Mouse (Mus musculus) cerebellum, postnatal 36 days (tissue): ENCODE measurements around the gene Nfyc.
A peak's percentile ranks its signal among the peaks of the same experiment; 100 is the strongest.

ENCODE experiments used
- DNase-seq, 2 experiments: peaks; one replicate each; pipeline ENCODE4 v3.0.0; 2021 to 2022; ENCODE audit warnings: mixed read lengths in 2 of 2

Nfyc gene

GRCm38 (mm10) chr4:120747941-120748866 lies 83.2 kb downstream of the Nfyc start, which contains the start of gene Kcnq4:
Gene Kcnq4 (minus strand): TSS chr4:120748612.
- no peak for DNase-seq

GRCm38 (mm10) chr4:120747243-120747792 lies 84.1 kb downstream of the Nfyc start:
- peak; percentile 19 to 22 for DNase-seq

GRCm38 (mm10) chr4:120746552-120747150 lies 84.7 kb downstream of the Nfyc start:
- peak in 1 of 2 experiments; percentile 18 for DNase-seq

- no peak for DNase-seq
Measured at GRCm38 (mm10) chr4:120745731-120746551, 85.4 kb downstream of the Nfyc start.

GRCm38 (mm10) chr4:120743636-120744035 lies 87.7 kb downstream of the Nfyc start:
- no peak for DNase-seq

- DNase-seq = no peak
Measured at GRCm38 (mm10) chr4:120741303-120741702, 90.1 kb downstream of the Nfyc start.

- no peak for DNase-seq
Measured at GRCm38 (mm10) chr4:120734012-120734622, 97.3 kb downstream of the Nfyc start.

- no peak for DNase-seq
Measured at GRCm38 (mm10) chr4:120732737-120733136, 98.6 kb downstream of the Nfyc start.

GRCm38 (mm10) chr4:120731030-120731644 lies 100.2 kb downstream of the Nfyc start:
- DNase-seq = peak; percentile 46 to 64

- DNase-seq = no peak
Measured at GRCm38 (mm10) chr4:120730574-120730973, 100.8 kb downstream of the Nfyc start.

- peak; percentile 70 to 71 for DNase-seq
Measured at GRCm38 (mm10) chr4:120730146-120730545, 101.2 kb downstream of the Nfyc start.

- DNase-seq = no peak
Measured at GRCm38 (mm10) chr4:120729441-120729840, 101.9 kb downstream of the Nfyc start.

- no peak for DNase-seq
Measured at GRCm38 (mm10) chr4:120727842-120728241, 103.5 kb downstream of the Nfyc start.

- no peak for DNase-seq
Measured at GRCm38 (mm10) chr4:120726174-120726573, 105.2 kb downstream of the Nfyc start.

GRCm38 (mm10) chr4:120725516-120726090 lies 105.8 kb downstream of the Nfyc start:
- DNase-seq = no peak

GRCm38 (mm10) chr4:120721574-120721973 lies 109.8 kb downstream of the Nfyc start:
- no peak for DNase-seq

- DNase-seq = no peak
Measured at GRCm38 (mm10) chr4:120719152-120719551, 112.2 kb downstream of the Nfyc start.

- no peak for DNase-seq
Measured at GRCm38 (mm10) chr4:120717591-120717990, 113.8 kb downstream of the Nfyc start.

- no peak for DNase-seq
Measured at GRCm38 (mm10) chr4:120716765-120717164, 114.6 kb downstream of the Nfyc start.

- peak in 1 of 2 experiments; percentile 32 for DNase-seq
Measured at GRCm38 (mm10) chr4:120716141-120716571, 115.2 kb downstream of the Nfyc start.

GRCm38 (mm10) chr4:120713856-120714497 lies 117.4 kb downstream of the Nfyc start:
- DNase-seq = no peak
